23 mouse cellular contexts compared by ENCODE assay signal in the genomic region with DNA sequence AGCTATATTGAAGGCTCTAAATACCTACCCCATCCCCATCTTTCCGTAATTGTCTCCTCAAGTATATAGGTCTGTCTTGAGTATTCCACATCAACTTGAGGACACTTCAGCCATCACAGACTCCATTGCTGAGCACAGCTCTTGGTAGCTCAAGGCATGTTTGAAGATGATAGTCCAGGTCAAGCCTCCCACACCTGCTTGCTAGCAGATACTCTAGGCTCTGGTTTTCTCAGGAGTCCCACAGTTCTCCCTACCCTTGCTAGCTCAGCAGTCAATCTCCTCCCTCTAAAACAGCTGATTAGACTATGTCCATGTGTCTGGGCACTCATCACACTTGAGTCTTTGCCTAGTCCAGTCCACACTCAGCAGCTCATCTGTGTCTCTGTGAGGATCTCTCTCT.
"Had no signal": no experiment of that assay in that cellular context is flagged by ENCODE, and none has a peak within 500 bp of the region (broad histone marks: within the 10 kb centered on the region; RNA-seq: fewer than 3 reads in every experiment).

No protein-coding gene starts in this region.

- H3K9me3 ChIP-seq: heart, embryonic 13.5 days; heart, embryonic 15.5 days; hindbrain, embryonic 13.5 days; kidney, embryonic 15.5 days; limb, embryonic 10.5 days; limb, embryonic 12.5 days; liver, embryonic 13.5 days had no signal

- ATAC-seq: intestine, embryonic 16.5 days had no signal

- H3K27ac ChIP-seq: heart, embryonic 13.5 days; heart, embryonic 15.5 days; hindbrain, embryonic 13.5 days; hindbrain, postnatal 0 days; kidney, embryonic 15.5 days; kidney, postnatal 0 days; limb, embryonic 10.5 days; limb, embryonic 12.5 days; liver, embryonic 13.5 days had no signal

- H3K4me2 ChIP-seq: heart, embryonic 13.5 days; heart, embryonic 15.5 days; hindbrain, embryonic 13.5 days; kidney, embryonic 15.5 days; limb, embryonic 12.5 days; liver, embryonic 11.5 days; liver, embryonic 13.5 days had no signal

- H3K4me1 ChIP-seq: heart, embryonic 15.5 days; kidney, embryonic 15.5 days; limb, embryonic 10.5 days; limb, embryonic 12.5 days; liver, embryonic 13.5 days had no signal

- H3K9ac ChIP-seq: forebrain, postnatal 0 days; heart, embryonic 13.5 days; heart, embryonic 15.5 days; hindbrain, embryonic 13.5 days; kidney, embryonic 15.5 days; limb, embryonic 12.5 days; liver, embryonic 13.5 days had no signal

- H3K27me3 ChIP-seq: heart, embryonic 13.5 days; heart, embryonic 15.5 days; hindbrain, embryonic 13.5 days; kidney, embryonic 15.5 days; limb, embryonic 12.5 days; liver, embryonic 13.5 days had no signal

- H3K4me3 ChIP-seq: heart, embryonic 13.5 days; heart, embryonic 15.5 days; hindbrain, embryonic 13.5 days; kidney, embryonic 15.5 days; limb, embryonic 10.5 days; limb, embryonic 12.5 days; liver, embryonic 13.5 days had no signal

- DNase-seq: gastrocnemius, postnatal 14 days; gastrocnemius, postnatal 36 days; heart, adult 18-20 months; heart, postnatal 14 days; heart, postnatal 36 days; kidney, adult 11 months; kidney, adult 2 months; kidney, adult 9 months; kidney, postnatal 14 days; kidney, postnatal 36 days; liver; liver, embryonic 13.5 days had no signal

- H3K36me3 ChIP-seq: heart, embryonic 13.5 days; heart, embryonic 15.5 days; hindbrain, embryonic 13.5 days; kidney, embryonic 15.5 days; limb, embryonic 10.5 days; limb, embryonic 12.5 days; liver, embryonic 13.5 days had no signal
